Mouse (Mus musculus) v-Abl transformed pro-B cells (cell line): ENCODE results near the gene Sec1.

Source experiments
- in situ Hi-C, 2 experiments: fragments of 400-800 bp; cut with MboI; formaldehyde crosslinking; loops; one replicate each; pipeline ENCODE4 v1.15.1; 2025; ENCODE audit not compliant: unreplicated experiment in 2 of 2

Sec1 gene

DNA sequence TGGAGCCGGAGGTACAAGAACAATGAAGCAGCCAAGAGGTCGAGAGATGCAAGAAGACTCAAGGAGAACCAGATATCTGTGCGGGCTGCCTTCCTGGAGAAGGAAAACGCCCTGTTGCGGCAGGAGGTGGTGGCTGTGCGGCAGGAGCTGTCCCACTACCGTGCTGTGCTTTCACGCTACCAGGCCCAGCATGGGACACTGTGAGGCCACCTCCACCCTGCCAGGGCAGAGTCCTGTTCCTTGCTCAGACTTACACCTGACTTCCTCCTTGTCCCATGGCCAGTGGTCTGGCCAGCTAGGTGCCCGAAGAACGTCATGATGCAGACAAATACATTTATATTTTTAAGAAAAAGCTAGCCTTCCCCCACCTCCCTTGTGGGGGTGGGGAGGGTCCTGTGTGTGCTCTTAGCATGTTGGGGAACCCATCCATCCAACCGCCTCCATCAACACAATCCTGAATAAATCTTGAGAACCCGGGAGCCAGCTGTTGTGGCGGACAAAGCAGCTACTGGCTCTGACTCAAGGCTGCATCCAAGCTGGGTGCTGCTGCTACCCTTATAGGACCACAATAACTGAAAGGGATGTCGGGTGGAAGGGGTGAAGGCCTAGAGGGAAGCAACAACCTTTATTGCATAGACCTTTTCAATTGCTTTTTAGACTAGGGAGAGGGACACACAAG, 15.6 kb upstream of the Sec1 start:
- in situ Hi-C loops: loop anchor here (10.0 to 25.0 kb wide), 4 partner anchors 585 to 1173 kb away; partner anchors contain the start of genes Pold1 (in 2 of the 2), Spib (in 2 of the 2), Gtf2h1 (in 1 of the 2) and Hps5 (in 1 of the 2)

DNA sequence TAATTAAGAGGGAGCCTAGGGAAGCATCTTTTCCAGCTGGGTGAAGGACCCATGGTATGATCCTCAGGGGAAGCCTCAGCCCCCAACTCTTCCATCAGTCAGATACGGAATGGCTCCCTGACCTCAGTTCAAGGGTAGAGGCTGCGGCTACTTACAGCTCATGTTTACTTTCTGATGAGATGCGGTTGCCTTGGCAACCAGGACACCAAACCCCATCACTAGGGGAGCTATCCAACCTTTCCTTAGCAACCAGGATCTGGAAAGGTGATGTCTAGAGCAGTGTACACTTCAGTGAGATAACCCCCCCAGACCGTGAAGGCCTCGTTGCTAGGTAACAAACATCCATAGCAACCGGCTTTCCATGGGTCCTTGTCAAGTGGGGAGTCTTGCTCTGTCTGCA, 14.8 kb upstream of the Sec1 start:
- in situ Hi-C loops: loop anchor here (25.0 kb wide), 2 partner anchors 697 to 1172 kb away; partner anchors contain the start of genes Pold1 (in 2 of the 2), Spib (in 2 of the 2), Rras (in 1 of the 2) and Scaf1 (in 1 of the 2)

DNA sequence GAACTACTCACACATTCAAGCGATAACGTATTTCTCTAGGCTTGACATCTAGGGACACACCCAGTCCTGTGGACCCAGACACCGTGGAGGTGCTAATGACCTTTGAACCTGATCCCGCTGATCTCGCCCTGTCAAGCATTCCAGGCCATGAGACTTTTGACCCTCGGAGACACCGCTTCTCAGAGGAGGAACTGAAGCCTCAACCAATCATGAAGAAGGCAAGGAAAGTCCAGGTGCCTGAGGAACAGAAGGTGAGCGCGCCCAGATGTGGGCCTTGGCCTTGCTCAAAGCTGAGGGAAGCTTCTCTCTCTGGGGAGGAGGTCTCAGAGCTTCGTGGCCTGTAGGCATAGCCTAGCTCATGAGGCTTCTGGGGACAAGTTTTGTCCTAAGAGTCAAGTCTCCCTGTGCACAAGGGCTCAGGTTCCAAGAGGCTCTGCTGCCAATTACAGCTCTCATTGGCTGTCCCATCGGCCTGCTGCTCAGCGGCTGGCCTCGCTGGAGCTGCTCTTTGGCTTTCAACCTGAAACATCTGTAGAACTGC, 14.1 kb upstream of the Sec1 start:
- in situ Hi-C loops: loop anchor here (25.0 kb wide), 2 partner anchors 696 to 1171 kb away; partner anchors contain the start of genes Pold1 (in 2 of the 2), Spib (in 2 of the 2), Rras (in 1 of the 2) and Scaf1 (in 1 of the 2)

GRCm38 (mm10) chr7:45707375-45707967, 13.3 kb upstream of the Sec1 start:
- in situ Hi-C loops: loop anchor here (25.0 kb wide), 2 partner anchors 695 to 1170 kb away; partner anchors contain the start of genes Pold1 (in 2 of the 2), Spib (in 2 of the 2), Rras (in 1 of the 2) and Scaf1 (in 1 of the 2)

DNA sequence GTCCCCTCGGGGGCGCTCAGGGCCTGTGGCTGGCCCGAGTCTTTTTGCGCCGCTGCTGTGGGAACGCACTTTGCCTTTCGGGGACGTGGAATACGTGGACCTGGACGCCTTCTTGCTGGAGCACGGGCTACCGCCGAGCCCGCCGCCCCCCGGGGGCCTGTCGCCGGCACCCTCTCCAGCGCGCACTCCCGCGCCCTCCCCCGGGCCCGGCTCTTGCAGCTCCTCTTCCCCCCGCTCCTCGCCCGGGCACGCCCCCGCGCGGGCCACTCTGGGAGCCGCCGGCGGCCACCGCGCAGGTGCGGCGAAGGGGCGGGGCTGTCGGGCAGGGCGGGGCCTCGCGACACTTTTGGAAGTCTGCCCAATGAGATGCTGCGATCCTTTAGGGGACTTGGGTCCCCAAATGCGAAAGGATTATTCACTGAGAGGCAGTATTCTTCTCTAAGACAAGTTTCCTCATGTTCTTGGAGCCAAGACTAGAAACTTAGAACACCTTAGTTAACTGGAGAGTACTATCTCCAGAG, 12.6 kb upstream of the Sec1 start:
- in situ Hi-C loops: loop anchor here (25.0 kb wide), 2 partner anchors 694 to 1169 kb away; partner anchors contain the start of genes Pold1 (in 2 of the 2), Spib (in 2 of the 2), Rras (in 1 of the 2) and Scaf1 (in 1 of the 2)

GRCm38 (mm10) chr7:45705873-45706281, 11.7 kb upstream of the Sec1 start:
- in situ Hi-C loops: loop anchor here (25.0 kb wide), 2 partner anchors 694 to 1169 kb away; partner anchors contain the start of genes Pold1 (in 2 of the 2), Spib (in 2 of the 2), Rras (in 1 of the 2) and Scaf1 (in 1 of the 2)

- in situ Hi-C loops: loop anchor here (25.0 kb wide), 2 partner anchors 693 to 1168 kb away; partner anchors contain the start of genes Pold1 (in 2 of the 2), Spib (in 2 of the 2), Rras (in 1 of the 2) and Scaf1 (in 1 of the 2)
Observed at GRCm38 (mm10) chr7:45705443-45705864, 11.3 kb upstream of the Sec1 start.

GRCm38 (mm10) chr7:45704730-45705442, 10.7 kb upstream of the Sec1 start, which contains the start of gene Dbp:
Gene Dbp (plus strand): TSS chr7:45705088.
- in situ Hi-C loops: loop anchor here (25.0 kb wide), 2 partner anchors 693 to 1168 kb away; partner anchors contain the start of genes Pold1 (in 2 of the 2), Spib (in 2 of the 2), Rras (in 1 of the 2) and Scaf1 (in 1 of the 2)

DNA sequence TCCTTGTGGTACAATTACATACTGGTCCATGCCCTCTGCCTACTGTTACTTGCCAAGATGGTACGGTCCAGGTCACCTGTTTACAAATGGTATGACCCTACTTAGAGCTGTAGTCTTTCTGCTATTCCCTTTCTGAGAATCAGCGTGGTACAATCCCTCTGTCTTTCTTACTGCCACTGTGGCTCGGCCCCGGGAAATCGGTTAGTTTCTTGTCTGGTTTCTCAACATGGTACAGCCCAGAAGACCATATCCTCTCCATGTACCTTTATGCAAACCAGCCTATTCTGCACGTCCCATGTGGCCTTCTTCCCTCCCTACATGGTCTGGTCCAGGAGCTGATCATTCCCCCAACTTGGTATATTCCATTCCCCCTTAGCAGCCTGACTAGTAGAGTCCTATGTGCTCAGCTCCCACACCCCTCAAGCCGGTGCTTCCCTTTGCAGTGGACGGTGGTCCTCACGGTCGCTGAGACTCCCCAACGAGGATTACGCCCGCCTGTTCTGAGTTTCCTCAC, 9.9 kb upstream of the Sec1 start:
- in situ Hi-C loops: loop anchor here (25.0 kb wide), 2 partner anchors 692 to 1167 kb away; partner anchors contain the start of genes Pold1 (in 2 of the 2), Spib (in 2 of the 2), Rras (in 1 of the 2) and Scaf1 (in 1 of the 2)

DNA sequence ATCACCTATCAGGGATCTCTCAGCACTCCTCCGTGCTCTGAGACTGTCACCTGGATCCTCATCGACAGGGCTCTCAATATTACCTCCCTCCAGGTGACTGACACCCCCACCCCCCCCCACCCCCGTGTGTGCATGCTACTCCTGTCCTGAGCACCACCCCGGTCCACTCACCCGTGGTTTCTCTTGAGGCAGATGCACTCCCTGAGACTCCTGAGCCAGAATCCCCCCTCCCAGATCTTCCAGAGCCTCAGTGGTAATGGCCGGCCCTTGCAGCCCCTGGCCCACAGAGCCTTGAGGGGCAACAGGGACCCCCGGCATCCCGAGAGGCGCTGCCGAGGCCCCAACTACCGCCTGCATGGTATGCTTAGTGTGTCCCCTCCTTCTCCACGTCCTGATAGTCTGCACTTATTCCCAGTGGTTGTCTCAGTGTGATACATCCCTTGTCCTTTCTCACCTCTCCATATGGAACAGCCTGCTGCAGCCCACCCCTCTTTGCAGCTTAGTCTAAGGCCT, 9.4 kb upstream of the Sec1 start:
- in situ Hi-C loops: loop anchor here (25.0 kb wide), 2 partner anchors 691 to 1166 kb away; partner anchors contain the start of genes Pold1 (in 2 of the 2), Spib (in 2 of the 2), Rras (in 1 of the 2) and Scaf1 (in 1 of the 2)

GRCm38 (mm10) chr7:45702809-45703520, 8.8 kb upstream of the Sec1 start:
- in situ Hi-C loops: loop anchor here (25.0 kb wide), 2 partner anchors 691 to 1166 kb away; partner anchors contain the start of genes Pold1 (in 2 of the 2), Spib (in 2 of the 2), Rras (in 1 of the 2) and Scaf1 (in 1 of the 2)

DNA sequence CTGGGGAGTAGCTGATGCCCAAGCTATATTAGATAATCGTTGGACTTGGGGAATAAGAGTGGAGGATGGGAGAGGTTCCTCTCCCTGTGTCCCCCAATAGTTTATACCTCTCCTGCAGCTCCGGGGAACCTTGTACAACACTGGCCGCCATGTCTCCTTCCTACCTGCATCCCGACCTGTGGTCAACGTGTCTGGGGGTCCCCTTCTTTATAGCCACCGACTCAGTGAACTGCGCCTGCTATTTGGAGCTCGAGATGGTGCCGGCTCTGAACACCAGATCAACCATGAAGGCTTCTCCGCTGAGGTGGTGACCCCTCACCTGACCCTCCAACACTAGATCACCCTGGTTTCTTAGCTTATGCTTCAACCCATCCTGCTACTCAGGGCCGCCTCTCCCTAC, 8.1 kb upstream of the Sec1 start:
- in situ Hi-C loops: loop anchor here (25.0 kb wide), 2 partner anchors 690 to 1165 kb away; partner anchors contain the start of genes Pold1 (in 2 of the 2), Spib (in 2 of the 2), Rras (in 1 of the 2) and Scaf1 (in 1 of the 2)

DNA sequence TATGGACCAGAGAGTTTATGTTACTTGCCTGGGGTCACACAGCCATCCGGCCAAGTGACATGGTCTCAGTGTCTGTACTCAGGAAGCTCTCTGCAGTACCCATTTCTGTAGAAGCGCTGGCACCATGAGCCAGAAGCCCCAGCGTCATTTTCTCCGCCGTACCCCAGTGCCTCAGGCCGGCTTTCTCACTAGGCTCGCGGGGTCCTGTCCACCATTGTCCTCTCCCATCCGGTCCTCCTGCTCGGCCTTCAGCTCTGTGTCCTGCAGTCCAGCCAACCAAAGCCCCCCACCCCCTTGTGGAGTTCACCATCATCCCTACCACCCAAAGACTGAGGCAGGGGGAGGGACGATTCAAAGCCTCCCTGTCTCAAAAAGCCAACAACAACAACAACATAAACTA, 7.4 kb upstream of the Sec1 start:
- in situ Hi-C loops: loop anchor here (25.0 kb wide), 2 partner anchors 689 to 1164 kb away; partner anchors contain the start of genes Pold1 (in 2 of the 2), Spib (in 2 of the 2), Rras (in 1 of the 2) and Scaf1 (in 1 of the 2)

DNA sequence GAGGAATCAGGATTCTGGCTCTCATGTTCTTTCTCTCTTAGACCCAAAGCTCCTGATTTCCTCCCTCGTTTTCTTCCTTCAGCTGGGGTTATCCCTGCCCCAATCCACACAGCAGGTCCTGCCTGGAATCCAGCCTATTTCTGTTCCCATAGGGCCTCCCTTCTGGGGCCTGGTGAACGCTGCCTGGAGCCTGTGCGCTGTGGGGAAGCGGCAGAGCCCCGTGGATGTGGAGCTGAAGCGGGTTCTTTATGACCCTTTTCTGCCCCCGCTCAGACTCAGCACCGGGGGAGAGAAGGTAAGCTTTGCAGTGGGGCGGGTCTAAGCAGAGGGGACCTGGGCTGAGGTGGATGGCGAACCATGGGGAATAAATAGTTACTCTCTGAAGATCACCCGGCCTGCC, 6.9 kb upstream of the Sec1 start:
- in situ Hi-C loops: loop anchor here (25.0 kb wide), 2 partner anchors 689 to 1164 kb away; partner anchors contain the start of genes Pold1 (in 2 of the 2), Spib (in 2 of the 2), Rras (in 1 of the 2) and Scaf1 (in 1 of the 2)

DNA sequence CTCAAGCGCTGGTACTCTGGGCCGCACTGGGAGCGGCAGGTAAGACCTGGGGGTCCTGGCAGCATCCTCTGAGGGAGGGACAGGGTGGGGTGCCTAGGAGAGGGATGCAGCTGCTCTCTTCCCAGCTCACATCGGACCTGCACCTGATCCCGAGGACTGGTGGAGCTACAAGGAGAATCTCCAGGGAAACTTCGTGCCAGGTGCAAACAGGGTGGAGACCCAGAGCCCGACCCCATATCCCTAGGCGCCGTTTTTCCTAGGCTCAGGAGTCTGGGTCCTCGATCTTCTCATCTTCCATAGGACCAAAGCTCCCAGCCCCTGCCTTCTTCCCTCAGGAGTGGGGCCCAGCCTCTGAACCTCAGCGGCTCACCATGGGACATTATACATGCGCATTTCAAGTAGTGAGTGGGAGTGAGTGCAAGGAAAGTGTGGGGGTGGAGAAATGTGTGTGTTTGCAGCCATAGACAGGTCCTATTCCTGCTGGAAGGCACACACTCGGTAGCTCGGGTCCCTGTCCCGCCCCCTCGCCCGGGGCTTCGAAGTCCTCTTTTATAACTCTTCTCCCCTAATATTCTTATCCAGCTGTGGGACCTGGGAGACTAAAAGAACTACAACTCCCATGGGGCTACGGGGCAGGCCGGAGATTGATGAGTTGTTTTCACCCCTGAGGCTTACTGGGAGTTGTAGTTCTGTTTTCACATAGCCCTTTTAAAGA, 6.3 kb upstream of the Sec1 start:
- in situ Hi-C loops: loop anchor here (25.0 kb wide), 2 partner anchors 688 to 1163 kb away; partner anchors contain the start of genes Pold1 (in 2 of the 2), Spib (in 2 of the 2), Rras (in 1 of the 2) and Scaf1 (in 1 of the 2)

- in situ Hi-C loops: loop anchor here (10.0 to 25.0 kb wide), 4 partner anchors 237 to 1162 kb away; partner anchors contain the start of genes Ftl1 (in 2 of the 2), Pold1 (in 2 of the 2), Spib (in 2 of the 2) and Bax (in 1 of the 2)
Observed at GRCm38 (mm10) chr7:45699523-45700141, 5.4 kb upstream of the Sec1 start, which contains the start of gene Car11. Gene Car11 (plus strand): TSS chr7:45699843.
